Mouse (Mus musculus) layer of hippocampus, adult 8-10 months (tissue): ENCODE results near the gene E2f7. TPM values are rescaled to one million over a fixed set of nuclear protein-coding genes. Genes with fewer than 3 reads are reported as not detected.

Source experiments
- DNase-seq, 2 experiments: peaks; one replicate each; pipeline ENCODE4 v3.0.0; 2022; ENCODE audit warnings: low spot score in 2 of 2
- total RNA-seq, 4 experiments: library from RNA; stranded (reverse); gene quantifications; 2 replicates each; pipeline ENCODE4 v1.2.4; 2022

The E2f7 gene
- total RNA-seq, 4 experiments from 2014 or later: 0.36 to 0.72 (median 0.43) TPM; not detected in 1

- no peak for DNase-seq
These were observed 28.6 kb downstream of the E2f7 start for GRCm38 (mm10) chr10:110773878-110774277.

- DNase-seq: no peak
These were observed 36.5 kb downstream of the E2f7 start for GRCm38 (mm10) chr10:110781772-110782171.

- DNase-seq: no peak
These were observed 37.4 kb downstream of the E2f7 start for GRCm38 (mm10) chr10:110782655-110783054.

GRCm38 (mm10) chr10:110788049-110788752 lies 43.0 kb downstream of the E2f7 start:
- no peak for DNase-seq

- DNase-seq: no peak
These were observed 44.4 kb downstream of the E2f7 start for GRCm38 (mm10) chr10:110789683-110790082.

- DNase-seq: no peak
These were observed 48.0 kb downstream of the E2f7 start for GRCm38 (mm10) chr10:110793150-110793787.

- DNase-seq: peak in 1 of 2 experiments; percentile 29
These were observed 49.4 kb downstream of the E2f7 start for GRCm38 (mm10) chr10:110794564-110795205.

- no peak for DNase-seq
These were observed 50.1 kb downstream of the E2f7 start for GRCm38 (mm10) chr10:110795206-110795796.

GRCm38 (mm10) chr10:110801296-110801695 lies 56.1 kb downstream of the E2f7 start:
- DNase-seq: no peak

- DNase-seq: no peak
These were observed 59.2 kb downstream of the E2f7 start for GRCm38 (mm10) chr10:110804279-110805024.

- DNase-seq: no peak
These were observed 59.9 kb downstream of the E2f7 start for GRCm38 (mm10) chr10:110805025-110805740.

- DNase-seq: no peak
These were observed 61.2 kb downstream of the E2f7 start for GRCm38 (mm10) chr10:110806471-110806870.

- DNase-seq: no peak
These were observed 65.3 kb downstream of the E2f7 start for GRCm38 (mm10) chr10:110810528-110810927.

GRCm38 (mm10) chr10:110811209-110811861 lies 66.1 kb downstream of the E2f7 start:
- no peak for DNase-seq

GRCm38 (mm10) chr10:110811862-110812225 lies 66.6 kb downstream of the E2f7 start:
- no peak for DNase-seq

GRCm38 (mm10) chr10:110821139-110821538 lies 75.9 kb downstream of the E2f7 start:
- no peak for DNase-seq

GRCm38 (mm10) chr10:110821692-110822091 lies 76.5 kb downstream of the E2f7 start:
- no peak for DNase-seq

- DNase-seq: no peak
These were observed 87.1 kb downstream of the E2f7 start for GRCm38 (mm10) chr10:110832336-110832735.

- no peak for DNase-seq
These were observed 90.0 kb downstream of the E2f7 start for GRCm38 (mm10) chr10:110835115-110835806.
